Mouse (Mus musculus) 3T3-L1 (cell line): ENCODE data around the gene Stat2.
A peak's percentile ranks its signal among the peaks of the same experiment; 100 is the strongest.

ENCODE experiments used
- DNase-seq: peaks from one replicate; pipeline ENCODE4 v3.0.0-alpha.2; 2015; ENCODE audit warnings: low read depth, low spot score

Gene Stat2

GRCm38 (mm10) chr10:128338948-128339347 lies 68.6 kb downstream of the Stat2 start:
- DNase-seq: no peak

- peak; percentile 65 for DNase-seq
Observed at GRCm38 (mm10) chr10:128340257-128340656, 69.9 kb downstream of the Stat2 start.
